Mouse (Mus musculus): ENCODE data around the gene Gmfb. TPM values are rescaled to one million over a fixed set of nuclear protein-coding genes. Genes with fewer than 3 reads are reported as not detected.

Gene Gmfb
- total RNA-seq, 1 experiment from 2014 or later, result 94.4 TPM

DNA sequence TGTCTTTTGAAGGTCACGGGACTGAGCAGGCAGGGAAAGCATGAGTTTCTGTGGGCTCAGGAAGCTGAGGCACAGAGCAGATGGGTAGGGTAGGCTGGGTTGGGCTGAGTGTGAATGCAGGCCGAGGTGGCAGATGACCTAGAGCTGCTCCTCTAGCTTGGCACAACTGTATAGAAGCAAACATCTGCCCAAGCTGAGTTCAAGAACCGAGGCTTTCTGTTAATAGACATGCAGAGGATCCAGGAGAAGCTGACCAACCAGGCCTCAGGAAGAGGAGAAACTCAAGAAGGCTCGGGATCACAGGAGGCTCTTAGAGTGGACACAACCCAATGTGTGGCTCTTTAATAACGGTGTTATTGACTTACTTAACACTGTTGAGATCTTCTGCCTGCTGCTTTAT is 15.9 kb downstream of the Gmfb start:
- ATAC-seq (replicated peaks; ENCODE audit: low read depth, poor library complexity, severe bottlenecking), result no peak

DNA sequence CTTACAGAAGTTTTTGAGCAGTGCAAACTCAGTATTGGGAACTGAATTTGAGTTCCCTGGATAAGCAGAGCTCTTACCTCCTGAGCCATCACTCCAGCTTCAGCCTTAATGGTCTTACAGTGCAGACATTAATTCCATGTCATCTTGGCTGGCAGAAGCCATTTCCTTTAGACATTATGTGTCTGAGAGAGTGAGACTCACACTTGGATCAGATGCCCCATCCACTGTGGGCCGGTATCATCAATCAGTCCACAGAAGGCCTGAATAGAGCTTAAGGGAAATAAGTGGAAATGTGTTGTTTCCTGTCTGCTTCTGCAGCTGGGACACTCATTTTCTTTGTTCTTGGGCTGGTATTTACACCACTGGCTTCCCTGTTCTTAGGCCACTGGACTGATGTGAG is 18.3 kb downstream of the Gmfb start:
- ATAC-seq (replicated peaks; ENCODE audit: low read depth, poor library complexity, severe bottlenecking), result no peak

DNA sequence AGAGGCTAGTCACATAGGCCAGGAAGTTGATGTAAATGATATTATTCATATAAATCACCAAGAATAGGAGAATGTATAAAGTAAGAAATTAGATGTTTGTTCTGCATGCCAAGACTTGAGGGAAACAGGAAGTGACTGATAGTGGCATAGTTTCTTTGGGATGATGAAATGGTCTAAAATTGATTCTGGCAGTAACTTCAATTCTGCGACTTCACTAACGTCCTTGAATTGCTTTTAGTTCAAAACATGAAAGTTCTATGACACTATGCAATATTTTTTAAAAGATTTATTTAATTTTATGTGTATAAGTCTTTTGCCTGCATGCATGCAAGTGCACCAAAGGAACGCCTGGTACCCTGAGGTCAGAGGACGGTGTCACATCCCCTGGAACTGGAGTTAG is 18.8 kb downstream of the Gmfb start:
- no peak for ATAC-seq (replicated peaks; ENCODE audit: low read depth, poor library complexity, severe bottlenecking)

DNA sequence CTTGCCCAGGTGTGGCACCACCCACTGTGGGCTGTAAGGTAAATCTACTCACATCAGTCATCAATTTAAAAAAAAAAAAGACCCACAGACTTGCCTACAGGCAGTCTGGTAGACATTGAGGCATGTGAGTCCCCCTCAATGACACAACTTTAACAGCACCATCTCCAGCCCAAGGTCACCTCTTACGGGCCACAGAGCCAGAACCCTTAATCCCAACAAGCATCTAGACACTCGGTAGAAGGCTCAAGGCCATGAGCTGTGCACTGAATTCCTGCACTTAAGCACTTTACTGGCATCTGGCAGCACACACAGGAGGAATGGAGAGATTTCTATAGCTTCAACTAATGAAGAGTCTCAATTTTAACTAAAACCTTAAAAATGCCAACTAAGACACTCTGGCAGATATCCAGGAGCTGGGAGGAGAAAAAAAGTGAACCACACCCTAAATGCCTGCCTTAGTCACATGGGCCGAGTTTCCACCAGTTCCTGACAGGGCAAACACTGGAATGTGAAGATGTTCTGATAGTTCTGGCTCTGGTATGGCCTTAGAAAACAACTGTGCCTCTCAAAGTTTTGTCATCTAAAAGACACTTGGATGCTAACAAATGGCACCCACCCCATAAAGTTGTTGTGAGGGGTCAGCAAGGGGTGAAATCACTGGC is 21.2 kb downstream of the Gmfb start:
- peak; percentile 81 for ATAC-seq (replicated peaks; ENCODE audit: low read depth, poor library complexity, severe bottlenecking)

DNA sequence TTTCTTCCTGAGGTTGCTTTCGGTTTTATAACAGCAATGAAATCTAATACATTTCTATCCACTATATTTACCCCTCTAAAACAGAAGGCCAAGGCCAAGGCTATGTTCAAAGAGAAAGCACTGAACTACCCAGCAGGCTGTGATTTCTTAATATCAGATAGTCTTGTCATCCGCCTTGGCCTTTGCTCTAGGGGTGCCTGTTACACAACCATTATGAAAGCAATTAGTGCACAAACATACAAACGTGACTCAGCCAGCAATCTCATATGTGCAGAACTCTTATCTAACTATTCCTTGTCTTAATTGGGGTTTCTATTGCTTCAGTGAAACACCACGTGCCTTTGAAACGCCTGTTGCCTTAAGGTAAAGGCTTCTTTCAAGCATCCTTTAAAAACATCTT is 27.9 kb downstream of the Gmfb start:
- no peak for ATAC-seq (replicated peaks; ENCODE audit: low read depth, poor library complexity, severe bottlenecking)

DNA sequence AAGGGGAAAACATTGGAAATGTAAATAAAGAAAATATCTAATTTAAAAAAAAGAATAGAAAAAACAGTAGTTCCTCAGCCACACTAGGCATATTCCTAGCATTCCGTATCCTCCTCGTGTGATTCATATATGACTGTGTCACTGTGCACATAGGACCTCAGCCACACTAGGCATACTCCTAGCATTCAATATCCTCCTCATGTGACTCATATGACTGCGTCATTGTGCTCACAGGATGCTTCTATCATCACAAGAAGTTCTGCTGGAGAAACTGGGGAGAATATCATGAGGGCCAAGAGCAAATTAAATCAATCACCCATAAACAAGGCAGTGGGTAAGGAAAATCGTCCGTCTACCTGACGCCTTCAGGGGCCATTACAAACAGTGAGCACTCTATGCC is 31.3 kb downstream of the Gmfb start:
- no peak for ATAC-seq (replicated peaks; ENCODE audit: low read depth, poor library complexity, severe bottlenecking)

DNA sequence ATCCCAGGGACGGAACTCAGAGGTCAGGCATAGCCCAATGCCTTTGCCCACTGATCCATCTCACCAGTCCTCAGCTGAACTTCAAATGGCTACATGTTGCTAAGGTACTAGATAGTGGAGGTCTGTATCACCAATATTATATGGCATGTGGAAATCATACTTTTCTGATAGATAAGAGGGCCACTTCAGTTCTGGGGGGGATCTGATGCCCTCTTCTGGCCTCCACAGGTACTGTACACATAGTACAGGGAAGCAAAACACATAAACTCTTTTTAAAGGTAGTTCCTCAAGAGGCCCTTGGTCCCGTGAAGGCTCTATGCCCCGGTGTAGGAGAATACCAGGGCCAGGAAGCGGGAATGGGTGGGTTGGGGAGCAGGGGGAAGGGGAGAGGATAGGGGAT is 31.7 kb downstream of the Gmfb start:
- peak; percentile 47 for ATAC-seq (replicated peaks; ENCODE audit: low read depth, poor library complexity, severe bottlenecking)

DNA sequence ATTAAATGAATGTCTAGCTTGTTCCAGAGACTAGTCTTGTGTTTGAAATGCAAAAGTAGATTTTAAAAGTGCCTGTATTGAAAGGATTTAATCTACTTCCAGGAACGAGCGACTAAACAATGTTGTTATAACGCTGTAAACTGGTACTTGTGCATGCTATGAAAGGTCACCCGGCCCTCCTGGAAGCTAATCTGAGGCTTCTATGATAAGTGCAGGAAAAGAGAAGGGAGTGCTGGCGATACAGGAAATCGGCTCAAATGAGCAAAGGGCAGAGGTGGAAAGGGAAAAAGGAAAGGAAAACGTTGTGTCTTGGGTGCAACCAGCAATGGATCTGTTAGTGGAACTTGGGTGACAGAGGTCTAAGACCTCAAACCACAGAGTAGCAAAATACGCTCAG is 33.5 kb downstream of the Gmfb start:
- ATAC-seq (replicated peaks; ENCODE audit: low read depth, poor library complexity, severe bottlenecking), result no peak

DNA sequence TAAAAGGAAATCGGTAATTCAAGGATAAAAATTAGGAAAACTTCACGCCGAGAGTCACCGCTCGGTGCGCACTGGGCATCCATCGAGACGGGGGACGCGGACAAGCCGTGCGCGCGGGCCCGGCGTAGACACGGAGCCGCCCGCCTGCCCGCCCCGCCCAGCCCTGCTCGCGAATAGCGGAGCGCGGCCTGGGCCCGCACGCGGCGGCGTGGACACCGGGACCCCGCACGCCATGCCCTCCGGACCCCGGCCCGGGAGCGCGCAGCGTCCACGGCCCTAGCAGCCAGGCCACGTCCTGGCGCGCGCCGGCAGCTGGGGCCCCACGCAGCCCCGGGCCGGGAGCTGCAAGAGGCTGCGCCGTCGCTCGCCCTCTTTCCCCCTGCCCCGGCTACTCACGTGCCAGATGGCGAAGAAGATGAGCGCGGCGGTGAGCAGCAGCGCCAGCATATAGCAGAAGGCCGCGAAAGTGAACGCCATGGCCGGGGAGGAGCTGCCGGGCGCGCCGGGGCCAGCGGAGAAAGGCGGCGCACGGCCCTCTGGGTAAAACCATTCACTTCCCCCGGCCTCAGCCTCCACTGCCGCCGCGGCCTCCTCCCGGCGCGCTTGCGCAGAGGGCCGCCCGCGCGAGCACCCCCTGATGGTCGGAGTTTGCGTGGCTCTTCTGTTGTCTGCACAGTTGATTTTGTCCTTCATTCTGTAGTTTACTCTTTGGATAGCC is 34.1 kb downstream of the Gmfb start, which contains the start of gene Cnih1:
TSS of gene Cnih1 (minus strand) at position 625 of the 718 bp plus-strand sequence.
- ATAC-seq (replicated peaks; ENCODE audit: low read depth, poor library complexity, severe bottlenecking), result peak; percentile 93

DNA sequence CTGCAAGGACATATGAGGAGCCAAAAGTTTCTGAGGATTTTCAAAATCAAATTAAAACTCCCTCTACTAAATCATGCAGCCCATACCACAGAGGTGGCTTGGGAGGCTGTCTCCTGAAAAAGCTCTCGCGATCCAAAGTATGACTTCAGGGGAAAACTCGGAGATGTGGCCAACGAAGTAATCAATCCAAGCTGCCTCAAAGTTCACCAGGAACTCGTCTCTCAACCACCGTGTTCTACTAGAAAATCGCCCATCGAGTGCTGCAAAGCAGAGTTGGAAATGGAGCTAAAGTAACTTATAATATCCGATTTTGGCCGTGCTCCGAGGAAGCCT is 34.6 kb downstream of the Gmfb start:
- ATAC-seq (replicated peaks; ENCODE audit: low read depth, poor library complexity, severe bottlenecking), result 0 out of 2 replicates have a peak, but pooled peaks have one; percentile 3

DNA sequence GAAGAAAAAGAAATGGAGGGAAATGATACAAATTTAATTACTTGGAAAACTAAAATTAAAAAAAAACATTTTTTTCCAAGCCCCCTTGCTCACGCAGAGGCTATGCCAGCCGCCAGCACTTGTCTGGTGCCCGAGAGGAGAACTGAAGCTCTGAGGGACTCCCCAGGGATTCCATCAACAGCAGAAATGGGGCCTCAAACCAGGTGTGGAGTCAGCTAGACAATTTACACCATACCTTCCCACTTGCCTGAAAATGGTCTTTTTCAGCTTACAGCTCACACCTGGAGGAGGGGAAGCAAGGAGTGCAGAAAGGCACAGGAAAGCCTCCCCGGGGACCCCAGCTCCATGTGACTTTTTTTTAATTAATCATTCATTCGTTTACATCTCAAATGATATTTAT is 36.8 kb downstream of the Gmfb start:
- ATAC-seq (replicated peaks; ENCODE audit: low read depth, poor library complexity, severe bottlenecking), result no peak

DNA sequence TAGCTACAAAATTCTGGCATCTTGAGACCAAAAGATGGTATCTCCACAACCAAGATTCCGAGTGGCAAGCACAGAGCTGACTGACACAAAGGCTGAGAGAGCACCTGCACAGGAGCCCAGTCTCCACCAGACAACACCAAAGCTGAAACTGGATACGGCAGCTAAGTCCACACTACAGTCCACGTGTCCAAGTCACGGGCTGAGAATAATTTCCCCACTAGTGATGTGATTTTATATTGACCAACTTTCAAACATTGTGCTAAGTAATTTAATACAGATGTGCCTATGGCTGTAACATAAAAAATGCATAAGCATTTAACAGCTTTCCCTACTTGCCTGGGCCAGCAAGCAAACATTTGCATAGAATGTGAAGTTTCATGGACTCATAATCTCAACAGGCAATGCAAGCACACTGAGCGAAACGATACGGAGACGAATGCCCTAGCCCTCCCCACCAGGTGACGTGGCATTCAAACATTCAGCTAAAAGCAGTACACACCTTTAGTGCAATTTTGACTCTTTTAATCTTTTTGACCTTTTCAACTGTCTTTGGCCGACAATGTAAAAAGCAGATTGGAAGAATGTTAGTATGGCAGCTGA is 38.6 kb downstream of the Gmfb start:
- no peak for ATAC-seq (replicated peaks; ENCODE audit: low read depth, poor library complexity, severe bottlenecking)

DNA sequence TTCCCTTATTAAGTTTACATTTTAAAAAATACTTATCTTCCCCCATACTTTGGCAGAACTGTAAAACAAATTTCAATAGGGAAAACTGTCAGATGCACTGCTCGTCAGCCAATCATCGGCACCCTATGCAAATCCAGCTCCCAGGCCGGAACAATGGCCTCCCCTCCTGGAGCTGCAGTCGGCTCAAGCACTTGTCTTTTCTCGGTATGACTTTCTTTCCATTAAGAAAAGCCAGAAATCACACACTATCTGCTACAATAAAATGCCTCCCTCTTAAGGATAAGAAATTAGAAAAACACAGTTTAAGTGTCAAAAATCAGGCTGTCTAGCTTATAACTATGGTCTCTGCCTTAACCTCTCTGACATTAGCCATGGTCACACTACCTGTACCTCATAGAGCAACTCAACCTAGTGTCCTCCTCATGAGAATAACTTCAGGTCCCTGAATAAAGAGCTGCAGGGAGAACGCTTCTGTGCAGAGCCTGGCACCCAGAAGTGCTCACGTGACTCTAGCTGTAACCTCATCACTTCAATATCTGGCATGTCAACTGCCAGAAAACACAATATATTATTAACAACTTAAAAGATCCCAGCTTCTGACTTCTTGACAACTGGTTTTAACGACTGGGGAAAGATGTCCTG is 39.7 kb downstream of the Gmfb start:
- no peak for ATAC-seq (replicated peaks; ENCODE audit: low read depth, poor library complexity, severe bottlenecking)

DNA sequence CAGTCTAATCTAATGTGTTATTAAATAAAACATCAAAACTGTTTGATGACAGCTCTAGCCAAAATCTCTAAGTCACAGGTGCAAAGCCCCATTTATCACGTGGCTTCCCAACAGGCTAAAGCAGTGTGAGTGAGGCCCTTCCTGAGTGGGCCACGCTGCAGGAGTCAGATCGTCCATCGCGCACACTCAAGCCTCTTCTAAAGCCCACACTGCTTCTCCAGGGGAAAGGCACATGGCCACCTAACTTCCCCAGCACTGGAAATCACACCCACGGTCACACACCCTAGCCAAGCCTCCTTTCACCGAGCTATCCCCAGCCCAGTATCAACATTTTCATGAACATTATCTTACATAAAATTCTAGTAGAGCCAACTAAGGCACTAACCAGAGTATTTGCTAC is 41.0 kb downstream of the Gmfb start:
- no peak for ATAC-seq (replicated peaks; ENCODE audit: low read depth, poor library complexity, severe bottlenecking)

DNA sequence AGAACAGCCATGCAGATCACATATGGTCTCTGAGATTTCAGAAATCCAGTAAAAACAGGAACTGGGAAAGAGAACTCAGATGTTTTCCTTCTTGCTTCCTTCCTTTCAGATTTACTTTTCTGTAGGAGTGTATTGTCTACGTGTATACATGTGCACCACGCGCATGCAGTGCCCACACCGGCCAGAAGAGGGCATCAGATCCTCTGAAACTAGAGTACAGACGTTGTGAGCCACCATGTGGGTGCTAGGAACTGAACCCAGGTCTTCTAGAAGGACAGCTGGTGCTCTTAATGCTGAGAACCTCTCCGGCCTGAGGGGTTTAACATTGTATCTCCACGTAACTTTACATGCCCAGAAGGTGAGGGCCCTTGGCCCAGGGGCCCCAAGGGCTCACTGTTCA is 42.8 kb downstream of the Gmfb start:
- ATAC-seq (replicated peaks; ENCODE audit: low read depth, poor library complexity, severe bottlenecking), result no peak

DNA sequence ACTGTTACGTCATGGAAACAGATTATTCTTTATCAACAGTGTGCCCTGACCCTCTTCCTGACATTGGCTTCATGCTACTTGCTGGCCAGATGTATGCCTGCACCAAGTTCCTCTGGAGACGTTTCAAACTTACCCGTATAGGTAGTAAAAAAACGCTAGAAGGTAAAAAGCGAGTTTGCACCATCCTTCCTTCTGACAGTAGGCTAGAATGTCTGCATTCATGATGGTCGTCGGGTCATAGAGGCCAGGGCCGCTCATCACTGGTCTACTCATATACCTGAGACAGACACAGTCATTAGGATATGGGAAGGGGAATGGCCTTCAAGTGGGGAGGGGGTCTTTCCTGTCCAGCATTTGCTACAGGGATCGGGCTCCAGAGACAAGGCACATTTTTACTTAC is 43.3 kb downstream of the Gmfb start:
- no peak for ATAC-seq (replicated peaks; ENCODE audit: low read depth, poor library complexity, severe bottlenecking)

DNA sequence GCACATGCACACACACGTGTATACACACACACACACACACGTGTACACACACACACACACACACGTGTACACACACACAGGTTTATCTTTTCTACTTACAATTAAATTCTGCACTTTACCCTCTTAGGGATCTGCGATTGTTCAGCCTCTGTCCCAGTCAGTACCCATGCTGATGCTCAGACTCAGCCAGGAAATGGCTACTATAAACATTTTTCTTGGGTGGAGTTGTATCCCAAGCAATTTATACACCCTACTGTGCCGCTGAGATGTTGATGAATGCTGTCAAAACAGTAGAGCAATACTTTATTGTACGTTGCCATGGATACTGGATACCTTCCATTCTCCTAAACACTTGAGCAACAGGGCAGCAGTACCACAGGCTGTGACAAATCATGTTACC is 52.0 kb downstream of the Gmfb start:
- ATAC-seq (replicated peaks; ENCODE audit: low read depth, poor library complexity, severe bottlenecking), result no peak

DNA sequence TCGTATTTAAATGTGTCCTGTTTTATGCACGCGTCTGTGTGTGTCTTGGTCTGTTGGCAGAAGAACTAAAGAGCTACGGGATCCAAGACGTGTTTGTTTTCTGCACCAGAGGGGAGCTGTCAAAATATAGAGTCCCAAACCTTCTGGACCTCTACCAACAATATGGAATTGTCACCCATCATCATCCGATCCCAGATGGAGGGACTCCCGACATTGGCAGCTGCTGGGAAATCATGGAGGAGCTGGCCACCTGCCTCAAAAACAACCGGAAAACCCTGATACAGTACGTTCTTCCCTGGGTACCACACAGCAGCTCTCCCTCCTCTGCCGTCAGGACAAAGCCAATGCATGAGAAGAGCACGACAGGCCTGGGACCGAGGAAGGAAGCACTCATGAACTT is 54.9 kb downstream of the Gmfb start:
- no peak for ATAC-seq (replicated peaks; ENCODE audit: low read depth, poor library complexity, severe bottlenecking)

DNA sequence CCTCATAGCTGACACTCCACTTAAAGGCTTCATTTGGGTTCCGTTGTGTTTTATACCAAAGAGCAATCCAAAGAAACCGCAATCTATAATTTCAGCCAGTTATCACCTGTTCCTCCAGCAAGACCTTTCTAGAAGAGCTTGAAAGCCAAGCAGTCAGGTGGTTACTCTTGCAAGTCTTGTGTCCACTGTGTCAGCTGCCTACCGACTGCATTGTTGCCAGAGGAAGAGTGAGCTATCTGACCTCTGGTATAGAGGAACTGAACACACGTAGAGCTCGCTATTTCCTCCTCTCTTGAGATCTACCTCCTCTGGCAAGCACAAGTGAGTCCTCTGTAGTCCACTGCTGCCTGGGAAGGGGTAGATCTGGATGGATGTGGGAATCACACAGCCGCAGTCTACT is 60.9 kb downstream of the Gmfb start:
- ATAC-seq (replicated peaks; ENCODE audit: low read depth, poor library complexity, severe bottlenecking), result peak; percentile 22; the same call in 1 of the 2 replicates

DNA sequence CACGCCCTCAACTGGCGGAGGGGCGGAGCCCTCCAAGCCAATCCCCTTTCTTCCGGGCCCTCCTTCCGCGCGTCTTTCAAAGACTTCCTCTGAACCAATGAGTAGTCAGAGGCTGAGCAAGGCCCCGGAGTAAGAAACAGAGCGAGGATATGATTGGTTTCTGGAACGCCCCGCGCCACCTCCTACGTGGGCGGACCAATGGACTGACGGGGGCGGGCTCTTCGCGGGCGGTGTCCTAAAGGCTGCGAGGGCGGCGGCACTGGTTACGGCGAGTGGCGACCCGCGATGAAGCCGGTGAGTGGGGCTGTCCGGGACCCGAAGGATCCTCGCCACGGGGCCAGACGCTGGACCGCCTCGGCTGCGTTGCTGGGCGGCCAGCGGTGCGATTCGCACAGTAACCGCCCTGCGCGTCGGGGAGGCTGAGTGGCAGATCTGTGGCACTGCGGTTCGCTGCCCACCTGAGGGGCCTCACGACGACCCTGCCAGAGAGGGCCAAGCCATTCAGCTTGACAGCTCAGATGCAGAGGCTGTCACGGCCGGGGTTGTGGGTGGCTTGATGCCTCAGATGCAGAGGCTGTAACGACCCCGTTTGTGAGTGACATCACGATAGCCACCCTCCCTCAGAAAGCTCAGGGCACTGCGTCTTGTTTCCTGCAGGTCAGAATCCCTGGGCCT is 61.5 kb downstream of the Gmfb start, which contains the start of gene Cdkn3:
TSS of gene Cdkn3 (plus strand) at position 187 of the 675 bp plus-strand sequence.
- peak; percentile 99 for ATAC-seq (replicated peaks; ENCODE audit: low read depth, poor library complexity, severe bottlenecking)

DNA sequence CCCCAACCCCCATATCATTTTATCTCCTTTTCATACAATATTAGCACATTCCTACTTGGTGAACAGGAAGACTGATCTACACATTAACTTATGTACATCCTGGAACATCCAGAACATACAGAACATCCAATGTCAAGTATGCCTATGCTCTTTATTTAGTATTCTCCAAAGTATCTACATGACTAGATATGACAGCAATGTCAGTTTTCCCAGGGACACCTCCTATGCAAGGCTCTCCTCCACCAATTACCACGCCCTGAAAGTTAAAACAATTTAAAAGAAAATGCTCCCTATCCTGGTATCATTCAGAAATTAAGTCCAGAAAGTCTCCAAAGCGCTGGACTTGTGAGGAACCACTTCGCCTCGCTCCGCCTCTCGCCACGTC is 62.1 kb downstream of the Gmfb start:
- ATAC-seq (replicated peaks; ENCODE audit: low read depth, poor library complexity, severe bottlenecking), result peak; percentile 8

All from common myeloid progenitor, adult 5-6 weeks (primary cell).